Mouse (Mus musculus) heart, adult 9 months (tissue): ENCODE measurements around the gene Rims4.

Experiments
- DNase-seq, 2 experiments: peaks; one replicate each; pipeline ENCODE4 v3.0.0; 2022; ENCODE audit warnings: low spot score in 2 of 2

The Rims4 gene

GRCm38 (mm10) chr2:163911826-163912444 lies 6.5 kb downstream of the Rims4 start:
- DNase-seq: peak in 1 of 2 experiments; percentile 14

GRCm38 (mm10) chr2:163909604-163910003 lies 8.9 kb downstream of the Rims4 start:
- no peak for DNase-seq

GRCm38 (mm10) chr2:163907131-163907530 lies 11.4 kb downstream of the Rims4 start:
- DNase-seq: no peak

GRCm38 (mm10) chr2:163904323-163904722 lies 14.2 kb downstream of the Rims4 start:
- DNase-seq: no peak

- no peak for DNase-seq
Observed at GRCm38 (mm10) chr2:163903461-163903860, 15.0 kb downstream of the Rims4 start.

GRCm38 (mm10) chr2:163902448-163902847 lies 16.0 kb downstream of the Rims4 start:
- DNase-seq: no peak

- DNase-seq: no peak
Observed at GRCm38 (mm10) chr2:163901043-163901442, 17.4 kb downstream of the Rims4 start.

GRCm38 (mm10) chr2:163899910-163900411 lies 18.5 kb downstream of the Rims4 start:
- no peak for DNase-seq

- DNase-seq: no peak
Observed at GRCm38 (mm10) chr2:163897988-163898535, 20.4 kb downstream of the Rims4 start.

GRCm38 (mm10) chr2:163897026-163897425 lies 21.5 kb downstream of the Rims4 start:
- no peak for DNase-seq

- DNase-seq: no peak
Observed at GRCm38 (mm10) chr2:163895156-163895555, 23.3 kb downstream of the Rims4 start.

GRCm38 (mm10) chr2:163893446-163894370 lies 24.8 kb downstream of the Rims4 start:
- DNase-seq: no peak

- DNase-seq: no peak
Observed at GRCm38 (mm10) chr2:163891271-163891670, 27.2 kb downstream of the Rims4 start.

- no peak for DNase-seq
Observed at GRCm38 (mm10) chr2:163890586-163890985, 27.9 kb downstream of the Rims4 start.

- no peak for DNase-seq
Observed at GRCm38 (mm10) chr2:163889411-163889810, 29.1 kb downstream of the Rims4 start.

- no peak for DNase-seq
Observed at GRCm38 (mm10) chr2:163882859-163883652, 35.4 kb downstream of the Rims4 start.

- DNase-seq: no peak
Observed at GRCm38 (mm10) chr2:163880891-163881290, 37.6 kb downstream of the Rims4 start.

- no peak for DNase-seq
Observed at GRCm38 (mm10) chr2:163876830-163877498, 41.5 kb downstream of the Rims4 start.

GRCm38 (mm10) chr2:163875484-163875883 lies 43.0 kb downstream of the Rims4 start:
- DNase-seq: no peak

- DNase-seq: no peak
Observed at GRCm38 (mm10) chr2:163874877-163875276, 43.6 kb downstream of the Rims4 start.

- DNase-seq: no peak
Observed at GRCm38 (mm10) chr2:163871906-163872305, 46.6 kb downstream of the Rims4 start.
